19 mouse cellular contexts compared by ENCODE assay signal in the genomic region with DNA sequence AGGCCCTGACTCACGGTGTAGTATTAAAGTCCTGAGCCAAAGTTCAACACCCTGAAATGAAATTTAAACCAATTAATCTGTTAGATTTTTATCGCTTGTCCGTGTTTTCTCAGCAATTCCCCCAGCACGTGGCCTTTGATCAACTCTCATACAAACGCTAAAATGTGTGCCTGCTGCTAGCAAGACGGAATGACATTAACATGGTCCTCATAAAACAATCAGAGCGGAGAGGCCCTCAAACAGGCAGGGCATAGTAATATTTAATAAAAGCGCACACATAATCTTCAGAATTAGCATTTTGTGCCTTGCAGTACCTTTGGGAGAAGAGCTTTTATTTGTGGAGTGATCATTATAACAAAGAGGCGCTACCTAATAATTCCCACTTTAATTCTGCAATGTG.
A peak's percentile ranks its signal among the peaks of the same experiment; 100 is the strongest.
DNase-seq lines count a peak whose midpoint lies in the region; ATAC-seq and TF ChIP-seq lines count a peak whose summit lies in the region.
"Had no signal": no experiment of that assay in that cellular context is flagged by ENCODE, and none has a peak within 500 bp of the region (broad histone marks: within the 10 kb centered on the region; RNA-seq: fewer than 3 reads in every experiment).

No protein-coding gene starts in this region.

- peaks cover 46% of the 10 kb centered on the region for H3K4me1 ChIP-seq in forebrain, embryonic 13.5 days
- H3K4me1 ChIP-seq in forebrain, embryonic 10.5 days, result peaks cover 45% of the 10 kb centered on the region
- H3K4me1 ChIP-seq in kidney, embryonic 15.5 days, result peaks cover 11% of the 10 kb centered on the region
- H3K4me1 ChIP-seq in hindbrain, embryonic 12.5 days, result peaks cover 45% of the 10 kb centered on the region
- peaks cover 55% of the 10 kb centered on the region for H3K4me1 ChIP-seq in midbrain, embryonic 14.5 days (ENCODE audit: control insufficient read depth, insufficient read depth, low read length)
- H3K4me1 ChIP-seq: liver, embryonic 12.5 days; stomach, embryonic 15.5 days had no signal

- TF ChIP-seq CTCF in left cerebral cortex, adult 2 months (IDR thresholded peaks at IDR 0.05), result no peak

- no peak overlapping the region for H3K4me2 ChIP-seq in forebrain, embryonic 13.5 days
- no peak overlapping the region for H3K4me2 ChIP-seq in kidney, embryonic 15.5 days
- H3K4me2 ChIP-seq in hindbrain, embryonic 12.5 days (replicated peaks), result no peak overlapping the region
- no peak overlapping the region for H3K4me2 ChIP-seq in midbrain, embryonic 14.5 days (ENCODE audit: low read length)
- H3K4me2 ChIP-seq: embryonic facial prominence, embryonic 13.5 days; liver, embryonic 12.5 days; lung, embryonic 14.5 days; stomach, embryonic 15.5 days had no signal

- H3K9me3 ChIP-seq in forebrain, embryonic 13.5 days (replicated peaks), result no peaks in the 10 kb centered on the region
- no peaks in the 10 kb centered on the region for H3K9me3 ChIP-seq in forebrain, embryonic 10.5 days
- H3K9me3 ChIP-seq in kidney, embryonic 15.5 days (replicated peaks), result no peaks in the 10 kb centered on the region
- H3K9me3 ChIP-seq in hindbrain, embryonic 12.5 days (replicated peaks), result no peaks in the 10 kb centered on the region
- H3K9me3 ChIP-seq in midbrain, embryonic 14.5 days (ENCODE audit: control insufficient read depth, low read length), result no peaks in the 10 kb centered on the region
- H3K9me3 ChIP-seq: embryonic facial prominence, embryonic 13.5 days; liver, embryonic 12.5 days; stomach, embryonic 15.5 days had no signal

- H3K36me3 ChIP-seq in forebrain, embryonic 13.5 days (ENCODE audit: poor library complexity, severe bottlenecking), result no peaks in the 10 kb centered on the region
- H3K36me3 ChIP-seq in forebrain, embryonic 10.5 days (replicated peaks), result no peaks in the 10 kb centered on the region
- H3K36me3 ChIP-seq in kidney, embryonic 15.5 days, result peaks cover 11% of the 10 kb centered on the region; the same call in 1 of the 2 replicates
- H3K36me3 ChIP-seq in hindbrain, embryonic 12.5 days, result 0 out of 2 replicates have a peak, but pooled peaks cover under 1% of the 10 kb centered on the region
- H3K36me3 ChIP-seq in midbrain, embryonic 14.5 days (ENCODE audit: control insufficient read depth, insufficient read depth, low read length), result no peaks in the 10 kb centered on the region
- H3K36me3 ChIP-seq: embryonic facial prominence, embryonic 13.5 days; liver, embryonic 12.5 days; stomach, embryonic 15.5 days had no signal

- H3K4me3 ChIP-seq in forebrain, embryonic 13.5 days, result no peak overlapping the region
- H3K4me3 ChIP-seq in forebrain, embryonic 10.5 days, result no peak overlapping the region
- no peak overlapping the region for H3K4me3 ChIP-seq in kidney, embryonic 15.5 days (replicated peaks)
- no peak overlapping the region for H3K4me3 ChIP-seq in hindbrain, embryonic 12.5 days
- H3K4me3 ChIP-seq in midbrain, embryonic 14.5 days (replicated peaks; ENCODE audit: low read depth, low read length), result no peak overlapping the region
- H3K4me3 ChIP-seq in left cerebral cortex, adult 2 months, result no peak overlapping the region
- H3K4me3 ChIP-seq: embryonic facial prominence, embryonic 13.5 days; layer of hippocampus, adult 2 months; liver, embryonic 12.5 days; stomach, embryonic 15.5 days had no signal

- 0 out of 2 replicates have a peak, but pooled peaks cover 8% of the 10 kb centered on the region for H3K27me3 ChIP-seq in forebrain, embryonic 13.5 days
- peaks cover 11% of the 10 kb centered on the region for H3K27me3 ChIP-seq in forebrain, embryonic 10.5 days (ENCODE audit: poor library complexity, severe bottlenecking)
- no peaks in the 10 kb centered on the region for H3K27me3 ChIP-seq in kidney, embryonic 15.5 days
- H3K27me3 ChIP-seq in hindbrain, embryonic 12.5 days, result no peaks in the 10 kb centered on the region
- H3K27me3 ChIP-seq in midbrain, embryonic 14.5 days (ENCODE audit: control insufficient read depth, insufficient read depth, low read length), result no peaks in the 10 kb centered on the region
- H3K27me3 ChIP-seq: embryonic facial prominence, embryonic 13.5 days; liver, embryonic 12.5 days; stomach, embryonic 15.5 days had no signal

- no peak for ATAC-seq in forebrain, embryonic 13.5 days
- 0 out of 2 replicates have a peak, but pooled peaks have one; percentile 25 for ATAC-seq in kidney, embryonic 15.5 days (replicated peaks; ENCODE audit: low FRiP score)
- no peak for ATAC-seq in hindbrain, embryonic 12.5 days (ENCODE audit: low FRiP score)
- ATAC-seq in midbrain, embryonic 14.5 days (ENCODE audit: low FRiP score, low TSS enrichment), result no peak
- no peak for ATAC-seq in megakaryocyte, adult 5-6 weeks (ENCODE audit: poor library complexity, severe bottlenecking)
- ATAC-seq: inflammation-experienced regulatory T-cells, adult 6 months; liver, embryonic 12.5 days had no signal

- no peak overlapping the region for H3K9ac ChIP-seq in forebrain, embryonic 13.5 days
- no peak overlapping the region for H3K9ac ChIP-seq in kidney, embryonic 15.5 days
- H3K9ac ChIP-seq in hindbrain, embryonic 12.5 days, result no peak overlapping the region
- H3K9ac ChIP-seq in midbrain, embryonic 14.5 days (replicated peaks; ENCODE audit: low read length), result no peak overlapping the region
- H3K9ac ChIP-seq: embryonic facial prominence, embryonic 13.5 days; liver, embryonic 12.5 days; lung, embryonic 14.5 days; stomach, embryonic 15.5 days had no signal

- H3K27ac ChIP-seq in forebrain, embryonic 13.5 days, result peak overlapping the region; percentile 45; the same call in 1 of the 2 replicates
- H3K27ac ChIP-seq in forebrain, embryonic 10.5 days, result no peak overlapping the region
- H3K27ac ChIP-seq in kidney, embryonic 15.5 days, result 0 out of 2 replicates have a peak overlapping the region, but pooled peaks have one; percentile 10
- peak overlapping the region; percentile 58 for H3K27ac ChIP-seq in hindbrain, embryonic 12.5 days
- H3K27ac ChIP-seq in midbrain, embryonic 14.5 days (replicated peaks; ENCODE audit: low read depth, low read length), result peak overlapping the region; percentile 70
- no peak overlapping the region for H3K27ac ChIP-seq in left cerebral cortex, adult 2 months
- H3K27ac ChIP-seq: embryonic facial prominence, embryonic 13.5 days; layer of hippocampus, adult 2 months; liver, embryonic 12.5 days; macrophage; stomach, embryonic 15.5 days had no signal

- intact Hi-C loops in left cerebral cortex, adult 2 months (cut with DNase I), result no loop called here

- WGBS in forebrain, embryonic 13.5 days, result 15% methylated on average over 9 of the region's 9 CpGs
- WGBS in forebrain, embryonic 10.5 days, result 61% methylated on average over 9 of the region's 9 CpGs
- 31% methylated on average over 9 of the region's 9 CpGs for WGBS in kidney, embryonic 15.5 days
- WGBS in hindbrain, embryonic 12.5 days, result 45% methylated on average over 9 of the region's 9 CpGs
- 11% methylated on average over 9 of the region's 9 CpGs for WGBS in midbrain, embryonic 14.5 days

- DNase-seq in forebrain, embryonic 10.5 days (ENCODE audit: extremely low spot score, low spot score), result no peak
- DNase-seq in kidney, postnatal 10 days, result no peak
- peak; percentile 64 for DNase-seq in midbrain, embryonic 14.5 days
- DNase-seq in left cerebral cortex, adult 2 months (ENCODE audit: extremely low spot score in 1 of 2, low spot score in 2 of 2), result no peak
- DNase-seq: cerebellum, adult 9-10 months; gastrocnemius, postnatal 10 days; lung, embryonic 14.5 days; spleen, adult 18-20 months; thymus, adult 2 months had no signal

Comparison
In these comparisons a context has a peak if more than half of its experiments do, and no peak if none do; other contexts are left out.
1. H3K27ac ChIP-seq: peak in forebrain, embryonic 13.5 days (single experiment), kidney, embryonic 15.5 days (single experiment), hindbrain, embryonic 12.5 days (single experiment) and midbrain, embryonic 14.5 days (single experiment); none in forebrain, embryonic 10.5 days (single experiment) and left cerebral cortex, adult 2 months (single experiment).